Mouse (Mus musculus) mouse embryonic stem cell (cell line): Measurements from ENCODE around the gene F830045P16Rik.

Experiments used
- in situ Hi-C, 2 experiments: fragments of 300-500 bp; cut with MboI; formaldehyde crosslinking; loops; 1 replicate in 1 of 2; 3 replicates in 1 of 2; pipeline ENCODE4 v1.14.3; 2019 to 2020; ENCODE audit warnings: low sequenced_read_pairs in 2 of 2, low pct_unique_long_range_greater_than_20kb in 1 of 2, mixed read lengths in 1 of 2; ENCODE audit not compliant: unreplicated experiment in 1 of 2

The F830045P16Rik gene

DNA sequence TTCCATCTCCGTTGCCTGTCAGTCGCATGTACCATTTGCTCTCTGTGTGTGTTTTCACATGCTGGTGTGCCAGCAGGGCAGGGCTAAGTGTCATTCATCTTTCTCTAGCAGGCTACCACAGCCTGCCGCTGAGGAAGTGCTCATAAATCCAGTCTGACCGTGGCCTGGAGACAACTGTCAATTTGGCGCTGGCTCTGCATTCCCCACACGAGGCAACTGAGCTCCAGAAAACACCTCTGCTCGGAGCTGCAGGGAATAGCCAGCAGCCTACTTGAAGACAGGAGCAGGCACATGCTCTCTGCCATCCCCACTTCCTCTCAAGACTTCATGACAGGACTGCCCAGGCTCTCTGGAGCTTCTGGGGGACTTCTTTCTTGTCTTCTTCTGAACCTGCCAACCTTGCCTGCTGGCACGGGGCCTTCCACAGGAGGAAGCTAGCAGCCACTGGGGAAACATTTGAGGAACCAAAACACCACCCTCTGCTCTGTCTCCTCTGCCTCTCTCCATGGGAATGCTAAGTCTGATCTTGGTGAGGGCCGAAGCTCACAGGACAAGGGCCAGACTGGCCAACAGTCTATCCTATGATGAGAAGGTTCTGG, 13.2 kb upstream of the F830045P16Rik start:
- in situ Hi-C loops = no loop called here

DNA sequence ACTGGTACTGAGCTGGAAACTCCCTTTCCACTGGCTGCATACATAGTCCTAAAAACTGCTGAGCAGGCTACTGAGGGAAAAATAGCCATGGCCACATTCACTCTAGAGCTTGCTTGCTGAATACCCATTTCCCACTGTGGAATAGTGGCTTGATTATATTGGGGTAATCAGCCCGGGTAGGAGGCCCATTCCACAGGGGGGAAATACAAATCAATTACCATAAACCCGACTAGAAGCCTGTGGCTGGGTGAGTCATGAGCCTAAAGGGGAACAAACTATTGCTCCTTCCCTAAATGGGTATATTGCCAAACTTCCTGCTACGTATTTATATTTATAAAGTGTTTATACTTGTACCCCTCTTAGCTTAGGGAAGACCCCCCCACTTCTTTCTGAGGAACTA, 10.4 kb upstream of the F830045P16Rik start:
- in situ Hi-C loops = no loop called here

DNA sequence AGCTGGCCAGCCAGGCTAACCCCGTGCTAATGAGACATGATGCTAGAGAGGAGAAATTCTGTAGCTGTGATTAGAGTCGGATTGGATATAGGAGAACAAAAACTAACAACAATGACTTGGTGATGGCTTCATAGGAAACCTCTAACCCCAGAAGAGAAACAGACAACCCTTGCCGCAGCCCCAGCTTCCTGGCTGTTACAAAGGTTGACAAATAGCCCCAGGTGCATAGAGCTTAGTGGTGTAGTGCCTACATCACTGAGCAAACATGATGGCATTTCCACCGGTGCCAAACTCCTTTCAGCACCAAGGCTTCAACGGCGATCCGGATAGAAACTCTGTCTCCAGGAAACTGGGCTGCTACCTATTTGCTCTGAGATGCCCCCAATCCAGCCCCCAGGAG, 9.2 kb upstream of the F830045P16Rik start:
- in situ Hi-C loops = no loop called here

DNA sequence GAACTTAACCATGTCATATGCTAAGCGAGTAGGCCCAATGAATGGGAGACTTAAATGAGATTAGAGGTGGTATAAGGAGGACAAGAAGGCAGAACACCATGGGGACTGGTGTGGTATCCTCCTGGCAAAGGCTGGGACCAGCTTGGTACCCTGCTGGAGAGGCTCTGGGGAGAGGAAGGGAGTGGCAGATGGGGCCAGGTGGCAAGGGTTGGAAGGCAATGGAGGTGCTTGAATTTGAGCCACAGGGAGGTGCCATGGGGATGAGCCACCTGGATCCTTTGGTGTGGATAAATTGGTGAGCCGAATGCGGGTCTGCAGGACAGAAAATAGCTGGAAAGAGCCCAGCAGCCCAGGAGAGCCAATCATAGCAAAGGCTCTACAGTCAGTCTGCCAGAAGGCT, 8.5 kb upstream of the F830045P16Rik start:
- in situ Hi-C loops = no loop called here

DNA sequence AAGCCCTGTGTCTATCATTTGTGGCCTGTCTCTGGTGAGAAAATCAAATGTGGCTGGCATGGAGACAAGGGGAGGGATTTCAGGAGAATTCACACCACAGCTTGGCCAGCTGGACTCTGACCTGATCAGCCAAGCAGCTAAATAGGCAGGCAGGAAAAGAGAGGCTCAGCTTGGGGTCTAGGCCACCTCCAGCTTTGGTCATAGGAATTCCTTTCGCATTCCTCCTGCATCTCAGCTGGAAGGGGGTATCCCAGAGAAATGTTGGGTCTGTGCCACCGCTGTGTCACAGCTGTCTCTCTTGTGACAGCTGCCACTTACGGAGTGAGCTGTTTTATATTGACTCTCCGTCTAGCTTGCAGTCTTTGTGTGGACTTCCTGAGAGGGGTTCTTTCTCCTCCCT, 8.0 kb upstream of the F830045P16Rik start:
- in situ Hi-C loops = no loop called here

DNA sequence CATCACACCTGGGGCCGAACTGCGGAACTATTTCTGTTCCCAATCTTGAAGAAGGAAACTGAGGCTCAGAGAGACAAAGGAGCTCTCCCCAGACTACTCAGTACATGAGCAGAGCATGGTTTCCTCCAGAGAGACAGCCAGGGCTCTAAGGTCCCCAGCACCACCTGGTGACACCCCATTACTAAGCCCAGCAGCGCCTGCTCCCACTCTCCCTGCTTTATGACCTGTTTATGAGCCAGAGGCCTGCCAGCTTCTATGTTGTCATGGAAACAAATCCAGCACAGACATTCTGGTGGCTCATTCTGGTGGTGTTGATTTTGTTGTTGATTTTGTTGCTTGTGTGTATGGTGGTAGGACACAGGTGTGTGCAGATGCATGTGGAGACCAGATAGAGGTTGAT, 3.6 kb upstream of the F830045P16Rik start:
- in situ Hi-C loops = no loop called here

DNA sequence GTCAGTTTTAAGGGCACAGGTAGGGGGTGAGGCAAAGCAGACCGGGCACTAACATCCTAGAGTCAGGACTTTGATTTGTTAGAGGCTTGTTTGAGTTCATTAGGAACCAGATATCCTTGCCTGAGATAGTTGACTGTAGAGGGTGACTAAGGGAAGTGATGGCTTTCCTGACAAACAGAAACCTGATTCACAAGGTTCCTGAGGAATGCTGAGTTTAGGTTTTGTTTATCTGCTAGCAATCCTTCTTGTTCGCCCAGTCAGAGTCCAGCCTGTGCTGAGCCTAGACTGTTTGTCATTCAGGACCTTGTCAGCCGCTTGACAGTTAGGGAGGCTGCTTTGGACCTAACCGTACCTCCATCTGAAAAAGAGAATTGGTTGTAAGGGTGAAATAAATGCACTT, 2.8 kb upstream of the F830045P16Rik start:
- in situ Hi-C loops = no loop called here

DNA sequence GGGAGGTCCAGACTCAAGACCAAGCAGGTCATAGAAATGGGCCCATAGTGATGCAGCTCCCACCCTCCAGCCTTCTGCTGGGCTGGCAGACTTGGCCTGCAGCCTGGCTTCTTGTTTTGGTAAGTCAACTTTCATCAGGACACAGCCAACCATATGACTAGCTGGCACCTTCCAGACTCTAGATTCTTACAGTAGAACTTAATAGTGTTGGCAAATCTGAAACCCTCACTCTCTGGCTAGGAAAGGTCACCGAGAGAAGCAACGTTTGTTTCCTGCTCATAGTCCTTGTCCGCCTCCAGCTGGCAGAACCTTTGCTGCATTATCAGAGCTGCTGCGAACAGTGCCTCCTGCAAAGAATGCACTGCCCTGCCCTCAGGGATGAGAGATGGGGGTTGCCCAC, 1.5 kb upstream of the F830045P16Rik start:
- in situ Hi-C loops = no loop called here

DNA sequence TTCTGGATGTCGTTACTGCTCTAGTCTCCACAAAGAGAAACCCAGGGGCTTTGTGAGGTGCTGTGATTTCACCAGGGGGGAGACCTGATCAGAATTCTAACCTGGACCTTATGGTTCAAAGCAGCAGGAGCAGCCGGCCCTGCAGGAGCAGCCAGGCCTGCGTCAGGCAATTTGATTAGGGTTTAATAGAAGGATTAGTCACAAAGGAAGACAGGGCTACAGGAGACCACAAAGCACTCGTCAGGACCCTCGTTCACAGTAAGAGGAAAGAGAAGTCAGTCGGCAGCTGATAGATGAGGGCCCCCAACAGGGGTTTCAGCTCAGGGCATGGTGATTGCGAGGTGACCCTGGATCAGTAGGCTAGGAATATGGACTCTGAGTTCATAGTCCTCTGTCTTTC, 958 bp upstream of the F830045P16Rik start:
- in situ Hi-C loops = no loop called here

DNA sequence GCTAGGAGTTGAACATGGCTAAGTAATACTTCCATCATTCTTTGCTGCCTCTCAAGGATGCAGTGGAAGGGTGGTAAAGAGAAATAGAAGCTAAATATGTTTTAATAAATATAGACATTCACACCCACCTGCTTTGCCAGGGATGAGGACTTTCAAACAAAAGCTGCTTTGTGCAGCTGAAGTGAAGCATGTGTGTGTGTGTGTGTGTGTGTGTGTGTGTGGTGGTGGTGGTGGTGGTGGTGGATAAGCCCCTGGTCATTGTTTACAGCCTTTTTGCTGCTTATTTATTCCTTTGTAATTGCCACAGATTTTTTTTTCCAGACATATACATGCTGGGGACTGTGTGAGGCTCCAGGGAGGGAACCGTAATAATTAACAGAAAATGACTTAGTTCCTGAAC, 524 bp upstream of the F830045P16Rik start:
- in situ Hi-C loops = no loop called here

DNA sequence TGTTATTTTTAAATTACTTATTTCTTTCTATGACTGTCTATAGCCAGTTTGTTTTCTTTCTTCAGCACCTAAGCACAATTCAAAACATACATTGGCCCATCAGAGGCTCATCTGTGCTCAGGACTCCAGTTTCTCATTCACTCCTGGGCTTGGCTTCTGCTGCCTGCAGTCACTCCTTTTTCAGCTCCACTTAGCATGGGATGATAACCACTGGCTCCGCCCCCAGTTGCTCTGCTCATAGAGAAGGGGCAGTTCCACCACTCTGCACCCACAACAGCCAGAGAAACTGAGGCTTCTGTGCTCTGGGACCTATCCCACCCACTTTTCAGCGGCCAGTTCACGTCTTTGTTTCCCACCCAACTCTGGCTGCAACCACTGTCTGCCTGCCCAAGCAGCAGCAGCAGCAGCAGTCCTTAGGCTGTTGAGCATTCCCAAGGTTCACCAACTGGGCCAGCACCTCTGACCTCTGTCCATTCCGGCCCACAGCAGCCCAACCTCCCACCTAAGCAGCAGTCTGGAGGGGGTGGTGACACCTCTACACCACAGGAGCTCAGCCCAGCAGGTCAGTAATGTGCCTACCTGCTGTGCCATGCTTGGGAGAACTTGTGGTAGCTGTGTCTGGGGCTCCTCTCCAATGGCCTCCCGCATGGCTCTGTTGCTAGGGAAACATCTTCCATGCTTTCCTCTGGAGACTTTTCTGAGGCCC, 1.4 kb downstream of the F830045P16Rik start:
- in situ Hi-C loops = no loop called here

DNA sequence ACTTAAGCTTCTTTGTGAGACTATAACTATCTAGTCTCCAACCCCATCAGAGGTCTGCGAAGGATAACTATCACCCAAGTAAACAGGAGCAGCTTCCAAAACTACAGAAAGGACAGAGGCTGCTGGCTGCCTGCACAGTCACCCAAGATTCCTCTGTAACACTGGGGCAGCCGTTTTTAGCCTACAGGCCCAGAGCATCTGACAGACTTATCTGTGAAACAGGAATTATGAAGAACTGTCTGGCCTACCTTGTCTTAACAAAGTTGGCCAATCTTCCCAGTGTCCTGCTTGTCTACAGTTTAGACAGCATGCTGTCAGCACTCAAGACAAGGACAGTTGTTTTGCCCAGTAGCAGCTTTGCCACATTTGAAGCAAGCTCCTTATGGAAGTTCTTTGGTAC, 4.5 kb downstream of the F830045P16Rik start:
- in situ Hi-C loops = no loop called here

DNA sequence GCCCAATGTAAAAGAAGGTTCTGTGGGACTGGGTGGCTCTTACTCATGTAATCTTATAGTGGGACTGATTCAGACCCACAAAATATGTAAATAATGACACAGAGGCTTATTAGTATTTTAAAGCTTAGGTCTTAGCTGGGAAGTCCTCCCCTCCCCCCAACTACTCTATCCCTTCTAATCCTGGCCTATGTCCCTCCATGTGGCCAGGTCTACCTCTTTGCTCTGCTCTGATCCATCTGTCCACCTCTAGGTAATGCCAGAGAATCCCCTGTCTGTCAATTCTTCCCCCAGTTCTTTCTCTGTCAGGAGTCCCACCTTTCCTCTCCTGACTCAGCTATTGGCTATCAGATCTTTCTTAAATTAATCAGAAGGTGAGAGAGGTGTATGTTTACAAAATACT, 5.3 kb downstream of the F830045P16Rik start:
- in situ Hi-C loops = no loop called here

DNA sequence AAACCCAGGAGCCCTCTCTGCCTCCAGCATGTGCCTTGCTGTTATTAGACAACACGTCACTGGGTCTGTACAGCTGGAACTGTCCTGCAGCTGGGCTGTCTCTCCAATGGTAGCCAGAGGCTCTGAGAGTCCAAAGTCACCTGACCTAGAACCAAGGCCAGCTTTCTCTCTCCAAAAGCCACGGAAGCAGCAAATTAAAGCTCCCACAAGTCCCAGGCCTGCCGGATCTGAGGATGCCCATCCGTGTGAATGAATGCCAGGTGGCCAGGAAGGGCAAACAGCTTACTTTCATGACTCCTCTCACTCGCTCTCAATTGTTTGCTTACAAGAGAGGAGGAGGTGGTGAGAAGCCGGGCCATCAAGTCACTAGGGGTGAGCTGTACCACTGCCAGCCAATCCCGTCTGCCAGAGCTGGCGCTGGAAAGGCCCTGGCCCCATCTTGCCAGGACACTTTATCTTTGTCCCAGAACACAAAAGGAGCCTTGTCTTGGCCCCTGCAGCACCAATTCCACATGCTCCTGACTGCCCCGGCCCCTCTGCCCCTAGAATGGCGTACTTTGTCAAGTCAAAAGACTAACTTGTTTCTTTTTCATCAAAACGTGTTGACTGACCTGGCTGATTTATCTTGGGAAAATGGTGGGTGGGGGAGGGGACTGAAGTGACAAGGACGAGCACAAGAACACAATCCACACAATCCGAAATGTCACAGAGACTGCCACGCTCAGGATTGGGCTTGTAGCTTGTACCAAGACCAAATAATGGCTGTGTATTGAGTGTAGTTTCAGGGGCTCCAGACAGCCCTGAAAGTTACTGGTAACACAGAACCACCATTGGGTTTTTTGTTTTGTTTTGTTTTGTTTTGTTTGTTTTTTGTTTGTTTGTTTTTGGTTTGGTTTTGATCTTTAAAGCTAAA, 6.8 kb downstream of the F830045P16Rik start:
- in situ Hi-C loops = no loop called here

DNA sequence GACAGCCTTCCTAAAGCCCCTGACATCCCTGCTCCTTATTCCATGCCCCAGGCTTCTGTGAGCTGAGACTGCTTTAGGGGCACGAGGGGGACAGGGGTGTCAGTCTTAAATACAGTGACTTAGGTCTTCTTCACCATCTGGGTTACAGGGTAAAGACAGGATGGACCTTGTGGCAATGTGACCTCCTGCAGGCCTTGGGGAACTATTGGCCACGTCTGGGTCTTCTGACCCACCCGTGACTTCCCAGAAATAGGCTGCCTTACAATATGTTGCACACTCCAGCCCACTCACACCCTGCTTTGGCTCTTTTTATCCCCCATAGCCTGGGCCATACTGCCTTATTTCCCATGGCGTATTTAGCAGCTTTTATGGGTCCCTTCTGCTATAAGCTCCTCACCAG, 8.5 kb downstream of the F830045P16Rik start:
- in situ Hi-C loops = no loop called here

DNA sequence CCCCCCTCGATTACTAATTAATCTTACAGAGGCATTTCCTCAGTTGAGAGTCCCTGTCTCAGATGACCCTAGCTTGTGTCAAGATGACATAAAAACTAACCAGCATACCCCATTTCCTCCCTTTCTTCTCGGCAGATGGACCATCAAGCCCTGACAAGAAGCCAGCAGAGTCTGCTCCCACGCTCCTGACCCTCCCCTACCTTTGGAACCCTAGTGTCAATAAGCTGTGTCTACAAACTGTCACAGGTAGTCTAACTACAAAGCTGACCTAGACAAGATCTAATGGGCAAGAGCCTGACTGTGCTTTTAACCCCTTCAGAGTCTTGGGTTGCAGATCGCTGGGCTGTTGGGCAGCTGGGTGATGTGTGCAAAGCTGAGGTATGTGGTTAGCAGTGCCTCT, 10.1 kb downstream of the F830045P16Rik start:
- in situ Hi-C loops = no loop called here

DNA sequence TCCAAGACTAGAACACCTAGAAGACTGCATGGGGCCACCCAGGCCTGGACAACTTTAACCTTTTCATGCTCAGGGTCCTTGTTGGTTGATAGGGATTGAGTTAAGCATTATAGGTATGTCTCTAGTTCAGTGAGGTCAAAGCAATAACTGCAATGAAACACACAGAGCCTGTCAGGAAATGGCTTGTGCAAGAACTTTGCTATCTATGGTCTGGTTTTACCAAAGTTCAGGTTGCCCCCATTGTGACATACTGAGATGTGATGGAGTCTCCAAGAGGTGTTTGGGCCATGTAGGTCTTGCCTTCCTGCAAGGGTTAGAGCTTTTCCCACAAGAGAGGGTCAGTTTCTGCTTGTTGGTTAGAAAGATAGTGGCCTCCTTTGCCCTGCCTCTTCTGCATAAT, 10.8 kb downstream of the F830045P16Rik start:
- in situ Hi-C loops = no loop called here

DNA sequence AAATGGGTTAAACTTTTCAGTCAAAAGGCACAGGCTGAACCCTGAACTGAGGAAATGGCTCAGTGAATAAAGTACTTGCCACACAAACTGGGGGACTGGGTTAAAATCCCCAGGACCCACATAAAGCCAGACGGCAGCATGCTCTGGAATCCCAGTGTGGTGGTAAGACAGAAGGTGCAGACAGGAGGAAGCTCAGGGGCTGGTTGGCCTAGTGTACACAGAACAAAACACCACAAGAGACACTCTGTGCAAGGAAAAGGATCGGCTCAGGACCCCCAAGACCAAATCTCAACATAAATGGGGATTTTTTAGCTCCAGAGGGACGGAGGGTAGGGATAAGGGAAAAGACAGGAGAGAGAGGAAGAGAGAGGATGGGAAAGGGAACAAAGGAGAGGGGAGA, 17.9 kb downstream of the F830045P16Rik start:
- in situ Hi-C loops = no loop called here
